Mouse (Mus musculus): Measurements from ENCODE around the gene Olfr1499. TPM values are rescaled to one million over a fixed set of nuclear protein-coding genes. Genes with fewer than 3 reads are reported as not detected.
"Not testable (repeated sequence)": the region's sequence is repeated elsewhere in the genome, so short reads cannot be mapped to it uniquely, and the experiment has no call there.

The Olfr1499 gene
- not detected in 2 replicates for polyA plus RNA-seq (2012; rRNA removed)

GRCm38 (mm10) chr19:13819347-13819746 lies at the start of gene Olfr1499:
Gene Olfr1499 (minus strand): TSS chr19:13819447.
- DNase-seq = no peak
- no peak for TF ChIP-seq CTCF (conservative IDR thresholded peaks at IDR 0.05; ENCODE audit: insufficient read depth, insufficient read length, low read depth, low read length)
- TF ChIP-seq POLR2A (IDR thresholded peaks at IDR 0.05; ENCODE audit: low read depth, low read length) = no peak
- Histone ChIP-seq H3K27me3 (replicated peaks; ENCODE audit: control insufficient read depth, insufficient read depth, low read length) (no peaks in the 10 kb centered on the region), H3K4me1 (ENCODE audit: control insufficient read depth, insufficient read depth, low read length) (no peaks in the 10 kb centered on the region), H3K27ac (ENCODE audit: insufficient read depth, low read depth, low read length) (no peak within 1 kb of the TSS), H3K4me3 (ENCODE audit: insufficient read depth, low read depth, low read length) (no peak within 1 kb of the TSS), H3K36me3 (ENCODE audit: control insufficient read depth, insufficient read depth, low read length) (no peaks in the 10 kb centered on the region)

- no peak for DNase-seq
- 70% methylated on average over 1 of the region's 1 CpGs for WGBS
- no peak for TF ChIP-seq CTCF (conservative IDR thresholded peaks at IDR 0.05; ENCODE audit: insufficient read depth, insufficient read length, low read depth, low read length)
- TF ChIP-seq POLR2A (IDR thresholded peaks at IDR 0.05; ENCODE audit: low read depth, low read length) = no peak
Measured at GRCm38 (mm10) chr19:13861495-13861894, 42.2 kb upstream of the Olfr1499 start, which contains the start of gene Olfr1502. Gene Olfr1502 (plus strand): TSS chr19:13861795.

GRCm38 (mm10) chr19:13850592-13850991 lies 31.3 kb upstream of the Olfr1499 start, which contains the start of gene Olfr1501:
Gene Olfr1501 (minus strand): TSS chr19:13850692.
- not testable (repeated sequence) for H3K36me3 ChIP-seq (ENCODE audit: control insufficient read depth, insufficient read depth, low read length); H3K27ac ChIP-seq (ENCODE audit: insufficient read depth, low read depth, low read length); H3K27me3 ChIP-seq (replicated peaks; ENCODE audit: control insufficient read depth, insufficient read depth, low read length); H3K4me1 ChIP-seq (ENCODE audit: control insufficient read depth, insufficient read depth, low read length); H3K4me3 ChIP-seq (ENCODE audit: insufficient read depth, low read depth, low read length); DNase-seq

More at GRCm38 (mm10) chr19:13861495-13861894, 42.2 kb upstream of the Olfr1499 start, which contains the start of gene Olfr1502:
- Histone ChIP-seq H3K4me3 (ENCODE audit: insufficient read depth, low read depth, low read length) (no peak within 1 kb of the TSS), H3K27ac (ENCODE audit: insufficient read depth, low read depth, low read length) (no peak within 1 kb of the TSS), H3K4me1 (ENCODE audit: control insufficient read depth, insufficient read depth, low read length) (no peaks in the 10 kb centered on the region), H3K27me3 (replicated peaks; ENCODE audit: control insufficient read depth, insufficient read depth, low read length) (no peaks in the 10 kb centered on the region), H3K36me3 (ENCODE audit: control insufficient read depth, insufficient read depth, low read length) (no peaks in the 10 kb centered on the region)

DNA sequence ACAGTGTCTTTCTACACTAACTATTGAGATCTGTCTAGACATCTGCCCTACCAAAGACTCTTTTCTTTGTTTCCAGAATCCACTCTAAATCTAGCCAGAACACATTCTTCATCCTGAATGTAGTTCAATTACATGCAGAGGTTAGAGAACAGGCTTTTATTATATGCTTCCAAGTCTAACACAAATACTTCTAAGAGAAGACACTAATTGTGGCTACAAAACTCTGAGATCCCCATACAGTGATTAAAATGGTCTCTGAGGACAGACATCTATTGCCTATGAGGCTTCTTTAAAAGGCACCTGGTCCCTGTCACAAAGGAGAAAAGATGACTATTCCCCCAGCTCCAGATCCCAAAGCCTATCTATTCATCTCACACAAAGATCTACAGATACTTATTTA lies 11.1 kb upstream of the Olfr1499 start, which contains the start of gene Olfr1500:
Gene Olfr1500 (minus strand): TSS at position 101 of the 400 bp plus-strand sequence.
- Histone ChIP-seq H3K36me3 (ENCODE audit: control insufficient read depth, insufficient read depth, low read length) (no peaks in the 10 kb centered on the region), H3K4me3 (ENCODE audit: insufficient read depth, low read depth, low read length) (no peak within 1 kb of the TSS), H3K4me1 (ENCODE audit: control insufficient read depth, insufficient read depth, low read length) (no peaks in the 10 kb centered on the region), H3K27me3 (replicated peaks; ENCODE audit: control insufficient read depth, insufficient read depth, low read length) (no peaks in the 10 kb centered on the region), H3K27ac (ENCODE audit: insufficient read depth, low read depth, low read length) (no peak within 1 kb of the TSS)
- TF ChIP-seq CTCF (conservative IDR thresholded peaks at IDR 0.05; ENCODE audit: insufficient read depth, insufficient read length, low read depth, low read length) (no peak), POLR2A (IDR thresholded peaks at IDR 0.05; ENCODE audit: low read depth, low read length) (no peak)
- DNase-seq = no peak

DNA sequence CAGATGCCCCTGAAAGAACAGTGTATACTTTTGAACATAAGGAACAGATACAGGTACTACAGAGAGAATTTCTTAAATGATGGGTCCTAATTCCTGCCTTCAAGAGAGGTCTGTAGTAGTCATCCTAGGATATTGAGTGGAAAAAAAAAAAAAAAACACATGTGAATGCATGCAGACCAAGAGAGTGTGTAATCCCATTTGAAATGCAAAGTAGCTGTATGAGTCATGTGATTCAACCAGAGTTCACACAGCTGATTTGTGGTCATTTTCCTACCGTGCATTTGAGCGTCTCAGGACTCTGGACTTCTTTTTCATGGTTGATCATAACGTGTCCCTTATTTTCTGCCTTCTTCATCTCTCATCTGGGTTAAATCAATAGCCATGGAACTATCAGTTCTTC lies 9.2 kb upstream of the Olfr1499 start:
- no peaks in the 10 kb centered on the region for H3K36me3 ChIP-seq (ENCODE audit: control insufficient read depth, insufficient read depth, low read length)
- DNase-seq = no peak
- H3K27ac ChIP-seq (ENCODE audit: insufficient read depth, low read depth, low read length) = no peak overlapping the region
- no peak overlapping the region for H3K4me3 ChIP-seq (ENCODE audit: insufficient read depth, low read depth, low read length)
- WGBS = 70% methylated on average over 3 of the region's 3 CpGs
- TF ChIP-seq CTCF (conservative IDR thresholded peaks at IDR 0.05; ENCODE audit: insufficient read depth, insufficient read length, low read depth, low read length) (no peak), POLR2A (IDR thresholded peaks at IDR 0.05; ENCODE audit: low read depth, low read length) (no peak)
- no peaks in the 10 kb centered on the region for H3K4me1 ChIP-seq (ENCODE audit: control insufficient read depth, insufficient read depth, low read length)
- no peaks in the 10 kb centered on the region for H3K27me3 ChIP-seq (replicated peaks; ENCODE audit: control insufficient read depth, insufficient read depth, low read length)

GRCm38 (mm10) chr19:13820847-13821246 lies 1.6 kb upstream of the Olfr1499 start:
- Histone ChIP-seq H3K4me1 (ENCODE audit: control insufficient read depth, insufficient read depth, low read length) (no peaks in the 10 kb centered on the region), H3K36me3 (ENCODE audit: control insufficient read depth, insufficient read depth, low read length) (no peaks in the 10 kb centered on the region), H3K4me3 (ENCODE audit: insufficient read depth, low read depth, low read length) (no peak overlapping the region), H3K27me3 (replicated peaks; ENCODE audit: control insufficient read depth, insufficient read depth, low read length) (no peaks in the 10 kb centered on the region), H3K27ac (ENCODE audit: insufficient read depth, low read depth, low read length) (no peak overlapping the region)
- no peak for TF ChIP-seq CTCF (conservative IDR thresholded peaks at IDR 0.05; ENCODE audit: insufficient read depth, insufficient read length, low read depth, low read length)
- TF ChIP-seq POLR2A (IDR thresholded peaks at IDR 0.05; ENCODE audit: low read depth, low read length) = no peak
- 56% methylated on average over 5 of the region's 5 CpGs for WGBS
- no peak for DNase-seq

- Histone ChIP-seq H3K27ac (ENCODE audit: insufficient read depth, low read depth, low read length) (no peak overlapping the region), H3K27me3 (replicated peaks; ENCODE audit: control insufficient read depth, insufficient read depth, low read length) (no peaks in the 10 kb centered on the region), H3K4me3 (ENCODE audit: insufficient read depth, low read depth, low read length) (no peak overlapping the region), H3K4me1 (ENCODE audit: control insufficient read depth, insufficient read depth, low read length) (no peaks in the 10 kb centered on the region), H3K36me3 (ENCODE audit: control insufficient read depth, insufficient read depth, low read length) (no peaks in the 10 kb centered on the region)
- TF ChIP-seq POLR2A (IDR thresholded peaks at IDR 0.05; ENCODE audit: low read depth, low read length) = no peak
- TF ChIP-seq CTCF (conservative IDR thresholded peaks at IDR 0.05; ENCODE audit: insufficient read depth, insufficient read length, low read depth, low read length) = no peak
- no peak for DNase-seq
- WGBS = 22% methylated on average over 5 of the region's 5 CpGs
Measured at GRCm38 (mm10) chr19:13818827-13819226, 420 bp downstream of the Olfr1499 start.

- Histone ChIP-seq H3K36me3 (ENCODE audit: control insufficient read depth, insufficient read depth, low read length) (no peaks in the 10 kb centered on the region), H3K4me1 (ENCODE audit: control insufficient read depth, insufficient read depth, low read length) (no peaks in the 10 kb centered on the region), H3K27ac (ENCODE audit: insufficient read depth, low read depth, low read length) (no peak overlapping the region), H3K4me3 (ENCODE audit: insufficient read depth, low read depth, low read length) (no peak overlapping the region), H3K27me3 (replicated peaks; ENCODE audit: control insufficient read depth, insufficient read depth, low read length) (no peaks in the 10 kb centered on the region)
- TF ChIP-seq CTCF (conservative IDR thresholded peaks at IDR 0.05; ENCODE audit: insufficient read depth, insufficient read length, low read depth, low read length) (no peak), POLR2A (IDR thresholded peaks at IDR 0.05; ENCODE audit: low read depth, low read length) (no peak)
- 64% methylated on average over 2 of the region's 2 CpGs for WGBS
- no peak for DNase-seq
Measured at GRCm38 (mm10) chr19:13812823-13813222, 6.4 kb downstream of the Olfr1499 start.

GRCm38 (mm10) chr19:13805486-13805885 lies 13.8 kb downstream of the Olfr1499 start:
- 69% methylated on average over 1 of the region's 1 CpGs for WGBS
- H3K27ac ChIP-seq (ENCODE audit: insufficient read depth, low read depth, low read length); H3K4me3 ChIP-seq (ENCODE audit: insufficient read depth, low read depth, low read length); H3K36me3 ChIP-seq (ENCODE audit: control insufficient read depth, insufficient read depth, low read length); DNase-seq; H3K27me3 ChIP-seq (replicated peaks; ENCODE audit: control insufficient read depth, insufficient read depth, low read length); H3K4me1 ChIP-seq (ENCODE audit: control insufficient read depth, insufficient read depth, low read length): not testable (repeated sequence)

Data from kidney, adult 2 months (tissue).